In the genomic region with DNA sequence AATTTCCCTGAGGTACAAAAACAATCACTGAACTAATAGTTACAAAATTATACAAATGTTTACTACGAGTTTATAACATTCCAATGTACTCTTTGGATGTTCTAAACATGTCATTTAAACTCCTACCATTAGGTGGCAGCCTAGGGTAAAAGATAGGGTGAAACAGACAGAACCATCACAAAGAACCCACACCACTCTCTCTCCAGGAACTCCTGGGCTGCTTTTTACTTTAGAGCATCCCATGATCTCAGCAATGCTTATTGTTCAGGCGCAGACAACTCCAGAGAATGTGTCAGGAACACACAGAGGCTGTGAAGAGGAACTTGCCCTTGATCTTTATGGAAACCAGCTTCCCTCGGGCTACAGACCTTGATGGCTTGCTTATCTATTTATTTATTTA, we compare ENCODE assay signal across 8 mouse cellular contexts. TPM values are rescaled to one million over a fixed set of nuclear protein-coding genes. Genes with fewer than 3 reads are reported as not detected.
A peak's percentile ranks its signal among the peaks of the same experiment; 100 is the strongest.
DNase-seq lines count a peak whose midpoint lies in the region; ATAC-seq and TF ChIP-seq lines count a peak whose summit lies in the region.

No protein-coding gene starts in this region.

- H3K4me3 ChIP-seq in G1E (ENCODE audit: low read depth, low read length): no peak overlapping the region
- H3K4me3 ChIP-seq in heart, embryonic 16.5 days (ENCODE audit: low read length): no peak overlapping the region
- no peak overlapping the region for H3K4me3 ChIP-seq in midbrain, postnatal 0 days (ENCODE audit: low read depth, low read length)

- TF ChIP-seq CTCF in G1E (IDR thresholded peaks at IDR 0.05; ENCODE audit: low read depth, low read length): peak; percentile 22; the same call in 1 of the 2 replicates
- peak; percentile 93 for TF ChIP-seq CTCF in midbrain, postnatal 0 days (IDR thresholded peaks at IDR 0.05)

- ATAC-seq in G1E (ENCODE audit: extremely low read depth, insufficient number of reproducible peaks, low FRiP score, poor library complexity, severe bottlenecking): 0 out of 2 replicates have a peak, but pooled peaks have one; percentile 15
- peak; percentile 28; the same call in 1 of the 2 replicates for ATAC-seq in heart, embryonic 16.5 days (replicated peaks; ENCODE audit: extremely low read depth, insufficient read depth, low FRiP score)
- peak; percentile 60; the same call in 1 of the 2 replicates for ATAC-seq in midbrain, postnatal 0 days (ENCODE audit: low FRiP score)

- no peak overlapping the region for H3K9ac ChIP-seq in heart, embryonic 16.5 days (ENCODE audit: low read length)
- H3K9ac ChIP-seq in midbrain, postnatal 0 days (replicated peaks; ENCODE audit: low read length, poor library complexity, severe bottlenecking): no peak overlapping the region

- intact Hi-C loops in left cerebral cortex, postnatal 14 days (cut with DNase I): loop anchor here (5.0 kb wide), 2 partner anchors 124 to 224 kb away; partner anchors contain the start of gene Xpr1

- no peaks in the 10 kb centered on the region for H3K27me3 ChIP-seq in G1E (ENCODE audit: insufficient read depth, low read length)
- H3K27me3 ChIP-seq in heart, embryonic 16.5 days (ENCODE audit: control insufficient read depth, insufficient read depth, low read length): no peaks in the 10 kb centered on the region
- no peaks in the 10 kb centered on the region for H3K27me3 ChIP-seq in midbrain, postnatal 0 days (ENCODE audit: insufficient read depth, low read length)

- no peak overlapping the region for H3K4me2 ChIP-seq in heart, embryonic 16.5 days (ENCODE audit: low read depth, low read length)
- H3K4me2 ChIP-seq in midbrain, postnatal 0 days (ENCODE audit: low read depth, low read length, poor library complexity, severe bottlenecking): no peak overlapping the region

- WGBS in heart, embryonic 16.5 days: 11% methylated on average over 3 of the region's 3 CpGs
- 6% methylated on average over 3 of the region's 3 CpGs for WGBS in midbrain, postnatal 0 days

- H3K27ac ChIP-seq in heart, embryonic 16.5 days (ENCODE audit: low read length): no peak overlapping the region
- no peak overlapping the region for H3K27ac ChIP-seq in midbrain, postnatal 0 days (ENCODE audit: low read depth, low read length)

- H3K9me3 ChIP-seq in G1E (replicated peaks): no peaks in the 10 kb centered on the region
- no peaks in the 10 kb centered on the region for H3K9me3 ChIP-seq in heart, embryonic 16.5 days (replicated peaks; ENCODE audit: control insufficient read depth, low read length)
- H3K9me3 ChIP-seq in midbrain, postnatal 0 days (ENCODE audit: low read length): no peaks in the 10 kb centered on the region

- peak; percentile 76 to 86 for DNase-seq in left cerebral cortex, postnatal 14 days (ENCODE audit: low spot score in 2 of 2)
- DNase-seq in left cerebral cortex, adult 8-10 months (ENCODE audit: low spot score in 2 of 2): no peak
- DNase-seq in G1E (ENCODE audit: low spot score): peak; percentile 33
- peak; percentile 72 to 94 for DNase-seq in cerebellum, postnatal 10 days
- DNase-seq in layer of hippocampus, adult 9-10 months (ENCODE audit: low spot score): peak; percentile 87
- peak; percentile 89 for DNase-seq in midbrain, postnatal 0 days (ENCODE audit: low spot score)
- no peak for DNase-seq in ovary, adult 18-20 months (ENCODE audit: low spot score)

- peaks cover 2% of the 10 kb centered on the region; the same call in 1 of the 2 replicates for H3K4me1 ChIP-seq in G1E (ENCODE audit: insufficient read depth, low read depth, low read length)
- no peaks in the 10 kb centered on the region for H3K4me1 ChIP-seq in heart, embryonic 16.5 days (ENCODE audit: control insufficient read depth, insufficient read depth, low read length)
- H3K4me1 ChIP-seq in midbrain, postnatal 0 days (ENCODE audit: insufficient read depth, low read length): no peaks in the 10 kb centered on the region

- peaks cover 56% of the 10 kb centered on the region for H3K36me3 ChIP-seq in G1E (replicated peaks)
- peaks cover 14% of the 10 kb centered on the region; the same call in 1 of the 2 replicates for H3K36me3 ChIP-seq in heart, embryonic 16.5 days (ENCODE audit: control insufficient read depth, insufficient read depth)
- H3K36me3 ChIP-seq in midbrain, postnatal 0 days (ENCODE audit: insufficient read depth, low read length): peaks cover 6% of the 10 kb centered on the region

RNA-seq across cellular contexts. Expression of gene BC034090, which starts 49.2 kb away (rescaled TPM):
- total RNA-seq in left cerebral cortex, postnatal 14 days (2021): 1 to 10 TPM; 6.0 to 8.5 TPM
- 10 to 100 TPM in 3 of 4 experiments, 1 to 10 TPM in 1; 8.7 to 18.3 (median 14.4) TPM for total RNA-seq in left cerebral cortex, adult 8-10 months (2022)
- not detected in 2 replicates for total RNA-seq in G1E (2014; fragmentation: Nextera tagmentation)
- 0.11 TPM in 1 of 2 replicates, not detected in the other for total RNA-seq in G1E (2017)
- polyA plus RNA-seq in G1E (2012): 0.09 and 0.18 TPM in 2 replicates
- polyA plus RNA-seq in heart, embryonic 16.5 days (2015; fragmentation: Nextera tagmentation; extraction: Ambion mirVana): 9.1 and 10.9 TPM in 2 replicates
- total RNA-seq in midbrain, postnatal 0 days (2014; rRNA removed): 7.3 and 11.2 TPM in 2 replicates
- polyA plus RNA-seq in midbrain, postnatal 0 days (2015; fragmentation: Nextera tagmentation; extraction: Ambion mirVana): 1.9 TPM in 2 replicates

Comparison
In these comparisons a context has a peak if more than half of its experiments do, and no peak if none do; other contexts are left out.
1. DNase-seq: peak in left cerebral cortex, postnatal 14 days (2 of 2), G1E (single experiment), cerebellum, postnatal 10 days (2 of 2), layer of hippocampus, adult 9-10 months (single experiment) and midbrain, postnatal 0 days (single experiment); none in left cerebral cortex, adult 8-10 months (0 of 2) and ovary, adult 18-20 months (single experiment).
2. Peak in every context shown above with its lines, with median percentiles within 50 percentile points of each other: ATAC-seq.